Mouse (Mus musculus): ENCODE measurements around the gene Sult2a6.

The Sult2a6 gene

GRCm38 (mm10) chr7:14254770-14255169, at the start of gene Sult2a6:
Gene Sult2a6, minus strand, starts transcription at chr7:14254870.
- DNase-seq = no peak

- DNase-seq = no peak
Measured at GRCm38 (mm10) chr7:14215231-14215630, 39.4 kb downstream of the Sult2a6 start.

- no peak for DNase-seq
Measured at GRCm38 (mm10) chr7:14203417-14203816, 51.3 kb downstream of the Sult2a6 start.

GRCm38 (mm10) chr7:14202487-14202886, 52.2 kb downstream of the Sult2a6 start:
- DNase-seq = no peak
